Mouse (Mus musculus) right cerebral cortex, postnatal 4 days (tissue): ENCODE results near the gene Gm20388.

ENCODE experiments used
- DNase-seq: peaks from one replicate; pipeline ENCODE4 v3.0.0-alpha.2; 2022

Gene Gm20388

DNA sequence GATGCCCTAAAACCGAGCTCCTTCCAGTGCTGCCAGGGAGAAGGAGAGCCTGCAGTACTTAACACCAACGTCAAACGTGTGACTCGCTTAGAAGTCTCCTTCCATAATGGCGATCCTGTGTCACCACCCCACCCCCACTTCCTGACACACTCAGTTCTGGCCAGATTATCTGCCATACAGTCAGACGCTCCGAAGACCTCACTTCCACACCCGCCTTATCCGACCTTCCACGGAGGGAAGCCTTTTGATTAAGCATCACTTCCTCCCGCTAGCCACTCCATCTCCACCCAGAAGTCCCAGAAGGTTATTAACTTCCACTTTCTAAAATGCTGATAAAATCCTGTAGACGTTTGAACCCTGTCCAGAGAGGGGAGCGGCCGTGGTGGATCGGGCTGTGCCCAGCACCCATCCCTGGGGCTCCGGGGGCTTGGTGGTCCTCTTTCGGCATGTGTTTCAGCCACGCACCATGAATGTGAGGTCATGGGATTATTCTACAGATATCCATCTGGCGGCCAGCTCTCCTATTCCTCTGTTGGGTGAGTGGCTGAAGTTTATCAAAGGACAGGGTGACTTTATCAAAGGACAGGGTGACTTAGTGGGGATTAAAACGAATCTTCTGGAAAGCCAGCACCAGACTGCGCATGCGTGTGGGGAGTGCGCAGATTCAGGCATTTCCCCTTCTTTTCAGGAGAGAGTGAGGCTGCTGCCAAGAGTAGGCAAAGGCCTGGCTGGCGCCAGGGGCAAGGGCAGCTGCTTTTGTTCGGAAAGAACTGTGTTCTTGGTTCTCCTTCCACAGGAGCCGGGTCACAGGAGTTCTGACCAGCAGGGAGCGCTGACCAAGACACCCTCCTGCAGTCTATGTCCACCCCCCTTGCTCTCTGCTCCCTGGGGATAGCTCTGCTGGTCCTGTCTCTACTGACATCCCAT is 1260.2 kb downstream of the Gm20388 start:
- DNase-seq, result peak; percentile 34

- no peak for DNase-seq
Measured at GRCm38 (mm10) chr8:121172567-121172966, 1261.9 kb downstream of the Gm20388 start.

GRCm38 (mm10) chr8:121174178-121174577 is 1263.5 kb downstream of the Gm20388 start:
- DNase-seq, result no peak

DNA sequence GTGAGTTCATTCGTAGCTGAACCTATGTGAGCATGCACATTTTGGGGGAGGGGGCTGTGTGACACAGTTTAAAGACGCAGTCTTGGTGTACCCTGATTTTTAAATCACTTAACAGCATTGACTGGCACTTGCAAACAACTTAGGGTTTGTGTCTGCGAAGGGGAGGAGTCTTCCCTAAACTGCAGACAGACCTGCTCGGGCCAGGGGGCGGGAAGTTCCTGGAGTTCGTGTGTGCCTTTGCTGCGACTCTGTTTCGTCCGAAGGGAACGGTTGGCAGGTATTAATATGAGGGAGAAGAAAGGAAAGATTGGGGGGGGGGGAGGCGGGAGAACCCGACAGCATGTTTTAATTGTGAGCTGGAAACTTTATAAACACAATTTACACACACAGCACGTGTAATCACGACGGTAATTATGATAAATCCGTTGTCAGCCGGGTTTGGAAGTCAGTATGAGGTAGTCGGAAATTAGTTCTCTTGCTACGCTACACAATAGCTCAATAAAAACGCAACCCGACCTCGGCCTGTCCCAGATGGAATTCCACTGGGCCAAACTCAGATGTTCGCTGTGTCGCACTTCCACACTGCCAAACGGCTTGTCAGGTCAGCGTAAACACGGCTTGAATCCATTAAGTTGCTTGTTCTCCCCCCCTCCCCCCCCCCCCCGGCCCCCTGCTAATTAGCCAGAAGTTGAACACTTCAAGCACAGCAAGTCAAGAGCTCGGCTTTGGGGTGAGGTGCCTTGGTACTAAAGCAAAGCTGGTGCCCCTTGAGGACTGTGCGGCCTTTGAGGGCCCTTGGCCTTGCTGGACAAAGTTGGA is 1264.3 kb downstream of the Gm20388 start:
- no peak for DNase-seq

DNA sequence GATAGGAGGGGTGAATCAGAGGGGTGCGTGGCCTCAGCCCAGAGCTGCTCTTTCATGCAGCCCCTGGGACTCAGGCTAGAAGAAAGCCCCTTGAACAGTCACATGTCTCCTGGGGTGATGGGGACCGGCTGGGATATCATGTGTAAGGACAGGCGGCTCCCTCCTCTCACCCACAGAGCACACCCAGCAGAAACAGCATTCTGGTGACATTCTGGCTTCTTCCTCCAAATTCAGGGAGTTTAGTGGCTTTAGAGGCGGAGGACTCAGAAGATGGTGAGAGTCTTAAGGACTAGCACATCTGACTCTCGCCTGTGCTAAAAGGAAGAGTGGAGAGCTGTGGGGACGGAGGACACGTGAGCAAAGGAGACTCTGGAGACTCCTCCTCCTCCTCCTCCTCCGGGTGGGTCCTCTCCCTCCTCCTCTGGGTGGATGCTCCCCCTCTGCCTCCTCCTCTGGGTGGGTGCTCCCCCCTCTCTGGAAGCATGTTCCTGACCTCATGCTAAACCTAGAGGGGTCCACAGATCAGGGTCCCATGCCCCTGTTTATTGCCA is 1265.0 kb downstream of the Gm20388 start:
- DNase-seq, result no peak

- DNase-seq, result no peak
Measured at GRCm38 (mm10) chr8:121176291-121176690, 1265.7 kb downstream of the Gm20388 start.

GRCm38 (mm10) chr8:121180474-121181284 is 1270.0 kb downstream of the Gm20388 start:
- no peak for DNase-seq

GRCm38 (mm10) chr8:121181285-121181884 is 1270.7 kb downstream of the Gm20388 start:
- no peak for DNase-seq

DNA sequence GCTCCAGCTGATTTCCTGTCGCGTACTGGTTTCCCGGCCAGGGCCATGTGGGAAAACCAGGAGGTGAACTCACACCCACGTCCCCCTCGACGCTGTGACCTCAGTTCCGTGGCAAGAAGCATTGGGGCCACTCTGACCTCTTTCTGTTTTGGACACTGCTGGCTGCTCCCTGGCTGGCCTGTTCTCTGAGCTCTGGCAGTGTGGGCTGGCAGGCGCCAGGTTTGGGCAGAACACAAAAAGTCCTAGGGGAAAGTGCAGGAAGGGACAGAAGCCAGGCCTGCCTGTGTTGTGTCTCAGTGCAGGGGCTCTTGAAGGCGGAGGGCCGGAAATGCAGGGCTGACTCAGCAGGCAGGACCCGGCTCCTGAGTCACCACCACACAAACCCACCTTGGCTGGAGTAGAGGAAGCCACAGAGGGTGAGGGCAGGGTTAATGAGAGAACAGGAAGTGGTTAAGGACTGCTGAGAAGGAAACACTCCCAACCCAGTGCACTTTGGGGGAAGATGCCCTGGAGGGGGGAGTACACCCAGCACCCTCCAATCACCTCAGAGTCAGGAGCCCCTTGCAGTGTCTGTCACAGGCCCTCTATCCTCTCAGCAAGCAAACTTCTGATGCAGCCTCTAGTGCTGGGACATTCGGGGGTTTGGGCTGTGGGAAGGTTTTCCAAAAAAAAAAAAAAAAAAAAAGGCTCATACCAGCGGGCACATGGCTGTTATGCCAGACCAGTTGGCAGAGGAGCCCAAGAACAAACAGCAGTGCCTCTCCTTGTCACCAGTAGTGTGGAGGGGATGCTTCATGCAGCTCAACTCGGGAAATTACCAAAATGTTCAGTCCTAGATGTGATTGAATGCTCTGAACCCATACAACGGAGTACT is 1277.1 kb downstream of the Gm20388 start:
- DNase-seq, result no peak

- DNase-seq, result no peak
Measured at GRCm38 (mm10) chr8:121188994-121189393, 1278.4 kb downstream of the Gm20388 start.

DNA sequence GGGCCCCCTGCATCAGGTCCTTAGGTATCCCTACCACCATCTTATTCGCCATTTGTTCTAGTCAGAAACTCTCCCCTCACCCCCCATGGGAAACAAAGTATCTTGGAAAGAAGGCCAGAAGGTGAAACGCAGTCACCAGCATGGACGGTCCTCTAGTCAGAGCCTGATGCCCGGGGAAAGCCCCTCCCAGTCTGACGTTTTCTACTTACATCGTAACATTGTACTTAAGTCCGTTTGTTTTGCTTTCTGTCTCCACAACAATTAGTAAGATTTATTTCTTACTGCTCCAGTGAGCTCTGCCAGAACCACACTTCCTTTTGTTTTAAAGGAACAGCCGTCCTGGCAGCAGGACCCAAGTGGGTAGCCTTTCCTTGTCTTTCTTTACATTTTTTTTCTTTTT is 1281.8 kb downstream of the Gm20388 start:
- no peak for DNase-seq

GRCm38 (mm10) chr8:121195970-121196369 is 1285.3 kb downstream of the Gm20388 start:
- DNase-seq, result no peak

- no peak for DNase-seq
Measured at GRCm38 (mm10) chr8:121196726-121197668, 1286.4 kb downstream of the Gm20388 start.

DNA sequence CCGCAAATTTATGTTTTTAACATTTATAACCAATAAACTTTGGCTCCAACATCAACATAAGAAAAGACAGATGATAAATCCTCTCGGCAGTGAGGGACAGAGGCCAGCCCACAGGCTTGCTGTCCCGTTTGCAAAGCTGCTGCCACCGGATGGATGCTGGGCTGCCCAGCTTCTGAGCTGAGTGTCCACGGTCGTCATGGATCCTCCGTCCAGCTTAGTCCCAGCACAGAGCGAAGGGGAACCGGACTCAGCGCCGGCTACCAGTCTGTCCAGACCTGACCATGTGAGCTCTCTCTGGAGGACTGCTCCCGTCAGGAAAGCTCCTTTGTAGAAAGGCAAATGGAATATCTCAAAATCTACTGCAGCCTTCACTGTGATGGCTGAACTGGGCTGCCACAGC is 1289.4 kb downstream of the Gm20388 start:
- DNase-seq, result no peak

- no peak for DNase-seq
Measured at GRCm38 (mm10) chr8:121200979-121201378, 1290.3 kb downstream of the Gm20388 start.

GRCm38 (mm10) chr8:121201651-121202050 is 1291.0 kb downstream of the Gm20388 start:
- no peak for DNase-seq

DNA sequence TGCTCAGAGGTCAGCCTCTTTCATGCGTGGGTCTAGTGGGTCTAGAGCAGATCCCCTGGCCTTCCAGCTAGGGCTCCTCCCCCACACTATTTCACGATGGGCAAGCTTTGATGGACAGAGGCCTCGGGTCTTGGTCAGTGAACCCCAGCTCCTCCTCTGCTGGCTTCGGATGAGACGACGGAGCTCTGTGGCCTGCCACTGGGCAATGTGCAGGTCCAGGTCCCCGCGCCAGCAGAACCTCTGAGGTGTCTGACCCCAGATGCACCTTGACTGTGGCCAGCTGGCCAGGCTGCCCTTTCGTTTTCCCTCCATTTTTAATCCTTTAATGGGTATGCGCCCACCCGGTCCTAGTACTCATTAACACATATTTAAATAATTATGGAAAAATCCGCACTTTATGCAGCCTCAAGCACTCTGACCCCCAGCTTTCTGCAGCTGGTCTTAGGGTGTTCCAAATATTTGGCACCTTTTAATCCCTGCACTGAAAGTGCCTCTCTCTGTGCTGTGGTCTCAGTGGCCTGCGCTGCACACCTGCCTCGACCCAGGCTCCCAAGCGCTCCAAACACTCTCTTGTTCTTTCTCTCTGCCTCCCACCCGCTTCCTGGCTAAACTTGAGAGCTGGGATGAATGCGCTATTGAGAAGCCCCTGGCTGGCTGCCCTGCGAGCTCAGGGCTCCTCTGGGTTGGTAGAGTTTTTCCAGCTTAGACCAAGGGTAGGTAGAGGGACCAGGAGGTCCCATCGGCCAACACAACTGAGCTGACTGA is 1293.2 kb downstream of the Gm20388 start:
- DNase-seq, result peak; percentile 68

- DNase-seq, result no peak
Measured at GRCm38 (mm10) chr8:121207171-121207570, 1296.5 kb downstream of the Gm20388 start.

- no peak for DNase-seq
Measured at GRCm38 (mm10) chr8:121210627-121211026, 1300.0 kb downstream of the Gm20388 start.
